Mouse (Mus musculus) forebrain, embryonic 16.5 days (tissue): ENCODE data around the gene Osbpl7. TPM values are rescaled to one million over a fixed set of nuclear protein-coding genes. Genes with fewer than 3 reads are reported as not detected.
A peak's percentile ranks its signal among the peaks of the same experiment; 100 is the strongest.

ENCODE experiments used
- ATAC-seq: fragments of 200-750 bp; cut with Nextera tagmentation; 2 replicates; pipeline ENCODE4 v1.8.0; 2017; ENCODE audit warnings: mild to moderate bottlenecking, moderate library complexity
- H3K27ac ChIP-seq: fragments of 300-500 bp; sonication (generic); 2 replicates; pipeline ENCODE4 v1.5.1; 2014; ENCODE audit warnings: low read length, control low read depth
- H3K27me3 ChIP-seq: fragments of 300-500 bp; sonication (generic); replicated peaks from 2 replicates; pipeline ENCODE4 v1.6.1; 2014; ENCODE audit warnings: low read length; ENCODE audit not compliant: control insufficient read depth, insufficient read depth
- H3K36me3 ChIP-seq: fragments of 300-500 bp; sonication (generic); 2 replicates; pipeline ENCODE4 v1.6.1; 2014; ENCODE audit not compliant: control insufficient read depth, insufficient read depth
- H3K4me1 ChIP-seq: fragments of 300-500 bp; sonication (generic); replicated peaks from 2 replicates; pipeline ENCODE4 v1.6.1; 2014; ENCODE audit warnings: low read length; ENCODE audit not compliant: control insufficient read depth, insufficient read depth
- H3K4me2 ChIP-seq: fragments of 300-500 bp; sonication (generic); 2 replicates; pipeline ENCODE4 v1.6.1; 2014; ENCODE audit warnings: mild to moderate bottlenecking, low read length, control low read depth
- H3K4me3 ChIP-seq: fragments of 300-500 bp; sonication (generic); replicated peaks from 2 replicates; pipeline ENCODE4 v1.5.1; 2014; ENCODE audit warnings: mild to moderate bottlenecking, low read length, control low read depth
- H3K9ac ChIP-seq: fragments of 300-500 bp; sonication (generic); replicated peaks from 2 replicates; pipeline ENCODE4 v1.6.1; 2014; ENCODE audit warnings: low read depth, low read length, control low read depth
- H3K9me3 ChIP-seq: fragments of 300-500 bp; sonication (generic); 2 replicates; pipeline ENCODE4 v1.6.1; 2016; ENCODE audit warnings: low read length; ENCODE audit not compliant: control insufficient read depth
- WGBS: fragments of 180-500 bp; shearing (Covaris S2); extraction: QIAGEN DNeasy Blood & Tissue Kit; methylation state at CpG from one replicate; pipeline ENCODE4 v1.1.7; 2014; 5-methylcytosine and 5-hydroxymethylcytosine counted together
- polyA plus RNA-seq: library from polyadenylated mRNA; unstranded; fragments of >200 nt; fragmentation: Nextera tagmentation; extraction: Ambion mirVana; gene quantifications from 2 replicates; pipeline ENCODE4 v1.2.1, GENCODE M21; 2015

Gene Osbpl7
- polyA plus RNA-seq, 1 experiment from 2014 or later: 13.1 TPM

GRCm38 (mm10) chr11:97021121-97021765 lies 29.2 kb upstream of the Osbpl7 start:
- ATAC-seq: no peak
- Histone ChIP-seq H3K4me2 (peak overlapping the region; percentile 74; the same call in 1 of the 2 replicates), H3K27me3 (peaks cover 72% of the 10 kb centered on the region), H3K9ac (no peak overlapping the region), H3K4me3 (peak overlapping the region; percentile 55), H3K9me3 (no peaks in the 10 kb centered on the region), H3K4me1 (peaks cover 23% of the 10 kb centered on the region), H3K36me3 (no peaks in the 10 kb centered on the region), H3K27ac (no peak overlapping the region)
- 2% methylated on average over 26 of the region's 27 CpGs for WGBS

DNA sequence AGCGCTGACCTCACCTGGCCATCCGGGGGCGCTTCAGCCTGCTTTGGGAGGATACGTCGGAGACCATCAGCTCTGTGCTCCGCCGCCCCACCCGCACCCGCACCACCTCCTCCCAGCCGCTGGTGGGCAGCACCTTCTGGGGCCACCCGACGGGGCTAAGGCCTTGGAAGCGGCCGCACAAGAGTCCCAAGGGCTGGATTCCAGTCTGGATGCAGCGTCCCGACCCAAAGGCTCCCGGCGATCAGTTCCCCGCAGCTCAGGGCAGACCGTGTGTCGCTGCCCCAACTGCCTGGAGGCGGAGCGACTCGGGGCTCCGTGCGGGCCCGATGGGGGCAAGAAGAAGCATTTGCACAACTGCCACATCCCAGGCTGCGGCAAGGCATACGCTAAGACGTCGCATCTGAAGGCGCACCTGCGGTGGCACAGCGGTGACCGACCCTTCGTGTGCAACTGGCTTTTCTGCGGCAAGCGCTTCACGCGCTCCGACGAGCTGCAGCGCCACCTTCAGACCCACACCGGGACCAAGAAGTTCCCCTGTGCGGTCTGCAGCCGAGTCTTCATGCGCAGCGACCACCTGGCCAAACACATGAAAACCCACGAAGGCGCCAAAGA lies 28.4 kb upstream of the Osbpl7 start:
- no peaks in the 10 kb centered on the region for H3K9me3 ChIP-seq
- peak overlapping the region; percentile 74 for H3K4me2 ChIP-seq
- peaks cover 23% of the 10 kb centered on the region for H3K4me1 ChIP-seq
- peaks cover 67% of the 10 kb centered on the region for H3K27me3 ChIP-seq
- no peaks in the 10 kb centered on the region for H3K36me3 ChIP-seq
- no peak overlapping the region for H3K27ac ChIP-seq
- peak overlapping the region; percentile 55 for H3K4me3 ChIP-seq
- H3K9ac ChIP-seq: peak overlapping the region; percentile 58
- peak; percentile 69 for ATAC-seq
- WGBS: under 1% methylated on average over 50 of the region's 50 CpGs

DNA sequence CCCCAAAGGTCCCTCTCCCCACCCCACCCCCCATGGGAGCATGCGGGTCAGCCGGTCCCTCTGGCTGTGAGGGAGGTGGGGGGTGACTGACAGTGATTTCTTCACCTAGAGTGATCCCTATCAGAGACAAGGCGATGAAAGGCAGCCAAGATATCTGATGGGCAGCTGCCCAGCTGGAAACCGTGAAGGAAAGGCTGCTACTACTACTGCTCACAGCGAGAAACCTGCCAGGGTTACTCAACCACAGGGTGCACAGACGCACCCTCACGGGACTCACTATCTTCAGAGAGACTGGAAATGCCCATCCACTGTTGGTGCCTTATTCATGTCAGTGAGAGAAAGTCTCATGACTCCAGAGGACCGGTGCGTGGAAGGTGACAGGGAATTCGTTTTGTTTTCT lies 25.5 kb upstream of the Osbpl7 start:
- 25% methylated on average over 10 of the region's 10 CpGs for WGBS
- Histone ChIP-seq H3K4me3 (no peak overlapping the region), H3K9ac (no peak overlapping the region), H3K4me2 (no peak overlapping the region), H3K36me3 (no peaks in the 10 kb centered on the region), H3K27me3 (peaks cover 43% of the 10 kb centered on the region), H3K4me1 (peaks cover 16% of the 10 kb centered on the region), H3K27ac (no peak overlapping the region), H3K9me3 (no peaks in the 10 kb centered on the region)
- ATAC-seq: no peak

DNA sequence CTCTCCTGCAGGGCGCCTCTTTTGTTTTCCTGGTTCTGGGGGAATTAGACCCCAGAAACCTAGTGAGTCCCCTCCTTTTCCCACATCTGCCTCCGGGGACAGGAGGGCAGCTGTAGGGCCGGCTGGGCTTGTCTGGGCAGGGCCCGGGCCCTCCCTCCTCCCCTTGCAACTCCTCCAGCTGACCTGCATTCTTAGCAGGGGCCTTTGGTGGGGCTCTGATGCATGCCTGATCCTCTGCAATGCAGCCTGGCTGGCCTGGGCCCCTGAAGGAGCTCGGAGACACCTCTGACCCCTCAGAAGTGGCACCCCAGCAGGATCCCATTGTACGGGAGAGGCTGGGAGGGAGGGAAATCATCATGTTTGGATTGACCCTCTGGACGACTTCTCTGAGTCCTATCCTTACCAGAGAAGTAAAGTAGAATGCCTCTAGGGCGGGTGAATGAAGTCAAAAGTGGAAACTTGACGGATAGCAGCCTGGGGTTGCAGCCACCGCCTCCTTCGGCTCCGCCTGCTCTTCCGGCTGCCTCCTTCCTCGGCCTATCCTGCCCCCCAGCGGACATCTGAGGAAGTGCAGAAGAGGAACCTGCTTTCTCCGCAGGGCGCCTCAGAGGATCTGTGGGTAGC lies 24.6 kb upstream of the Osbpl7 start:
- peak; percentile 37; the same call in 1 of the 2 replicates for ATAC-seq
- Histone ChIP-seq H3K27me3 (peaks cover 40% of the 10 kb centered on the region), H3K4me2 (peak overlapping the region; percentile 38), H3K9ac (peak overlapping the region; percentile 39), H3K4me3 (peak overlapping the region; percentile 20), H3K36me3 (no peaks in the 10 kb centered on the region), H3K27ac (no peak overlapping the region), H3K9me3 (no peaks in the 10 kb centered on the region), H3K4me1 (peaks cover 23% of the 10 kb centered on the region)
- WGBS: 3% methylated on average over 17 of the region's 17 CpGs

- peak; percentile 89 for ATAC-seq
- peak within 1 kb of the TSS; percentile 70 for H3K4me3 ChIP-seq
Measured at GRCm38 (mm10) chr11:97029686-97030417, 20.6 kb upstream of the Osbpl7 start, which contains the start of gene Scrn2. Gene Scrn2 (plus strand): TSS chr11:97029938.

DNA sequence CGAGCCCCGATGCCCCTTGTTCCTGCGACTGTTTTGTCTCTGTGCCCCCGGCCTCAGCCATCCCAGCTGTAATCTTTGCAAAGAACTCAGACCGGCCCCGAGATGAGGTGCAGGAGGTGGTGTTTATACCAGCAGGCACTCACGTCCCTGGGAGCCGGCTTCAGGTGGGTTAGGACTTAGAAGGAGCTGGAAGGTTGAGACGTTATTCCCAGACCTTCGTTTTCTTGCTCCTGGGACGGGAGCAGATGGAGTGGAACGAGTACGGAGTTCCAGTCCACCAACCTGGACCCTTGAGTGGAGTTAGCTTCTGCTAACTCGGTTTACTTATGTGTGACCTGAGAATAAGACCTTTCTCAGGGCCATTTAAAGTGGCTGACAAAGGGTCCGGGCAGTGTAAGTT lies 20.0 kb upstream of the Osbpl7 start:
- WGBS: 17% methylated on average over 15 of the region's 15 CpGs
- Histone ChIP-seq H3K9me3 (no peaks in the 10 kb centered on the region), H3K4me1 (peaks cover 12% of the 10 kb centered on the region), H3K4me2 (peak overlapping the region; percentile 65), H3K9ac (peak overlapping the region; percentile 74), H3K27ac (no peak overlapping the region), H3K27me3 (no peaks in the 10 kb centered on the region), H3K4me3 (peak overlapping the region; percentile 70), H3K36me3 (no peaks in the 10 kb centered on the region)
- ATAC-seq: no peak

More at GRCm38 (mm10) chr11:97029686-97030417, 20.6 kb upstream of the Osbpl7 start, which contains the start of gene Scrn2:
- Histone ChIP-seq H3K27ac (0 out of 2 replicates have a peak within 1 kb of the TSS, but pooled peaks have one; percentile 60), H3K4me2 (peak within 1 kb of the TSS; percentile 65), H3K27me3 (peaks cover 4% of the 10 kb centered on the region), H3K9me3 (no peaks in the 10 kb centered on the region), H3K4me1 (peaks cover 12% of the 10 kb centered on the region), H3K9ac (peak within 1 kb of the TSS; percentile 74), H3K36me3 (no peaks in the 10 kb centered on the region)
- under 1% methylated on average over 25 of the region's 25 CpGs for WGBS

DNA sequence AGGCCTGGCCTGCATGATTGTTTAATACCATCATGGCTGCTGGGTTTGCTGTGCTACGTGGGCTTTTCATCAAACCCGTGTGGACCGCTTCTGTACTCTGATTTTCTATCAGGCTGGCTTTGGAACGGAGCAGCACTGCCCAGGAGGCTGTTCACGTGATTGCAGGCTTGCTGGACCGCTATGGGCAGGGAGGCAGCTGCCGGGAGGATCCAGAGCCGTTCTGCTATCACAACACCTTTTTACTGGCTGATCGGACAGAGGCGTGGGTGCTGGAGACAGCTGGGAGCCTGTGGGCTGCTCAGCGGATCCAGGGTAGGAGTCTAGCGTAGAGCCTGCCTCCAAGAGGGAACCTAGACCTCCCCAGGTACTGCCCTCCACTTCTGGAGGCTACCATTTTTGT lies 18.5 kb upstream of the Osbpl7 start:
- H3K4me3 ChIP-seq: no peak overlapping the region
- no peaks in the 10 kb centered on the region for H3K9me3 ChIP-seq
- H3K4me2 ChIP-seq: no peak overlapping the region
- ATAC-seq: no peak
- 83% methylated on average over 12 of the region's 12 CpGs for WGBS
- H3K4me1 ChIP-seq: peaks cover 9% of the 10 kb centered on the region
- H3K36me3 ChIP-seq: no peaks in the 10 kb centered on the region
- no peak overlapping the region for H3K27ac ChIP-seq
- no peaks in the 10 kb centered on the region for H3K27me3 ChIP-seq
- H3K9ac ChIP-seq: no peak overlapping the region

DNA sequence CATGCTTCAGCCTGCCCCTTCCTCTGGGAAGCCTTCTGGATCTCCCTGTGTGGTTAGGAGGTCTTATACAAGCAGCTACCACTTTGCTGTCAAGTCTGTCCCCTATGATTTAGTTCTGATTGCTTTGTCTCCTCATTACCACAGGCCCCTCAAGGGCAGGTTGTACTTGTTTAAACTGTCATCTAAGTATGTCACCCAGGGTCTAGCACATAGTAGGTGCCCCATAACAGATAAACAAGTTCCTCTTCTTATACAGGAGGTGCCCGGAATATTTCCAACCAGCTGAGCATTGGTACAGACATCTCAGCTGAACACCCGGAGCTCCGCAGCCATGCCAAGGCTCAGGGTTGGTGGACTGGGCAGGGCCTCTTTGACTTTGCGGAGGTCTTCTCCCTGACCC lies 17.9 kb upstream of the Osbpl7 start:
- 93% methylated on average over 4 of the region's 4 CpGs for WGBS
- H3K4me3 ChIP-seq: no peak overlapping the region
- H3K27me3 ChIP-seq: no peaks in the 10 kb centered on the region
- H3K36me3 ChIP-seq: no peaks in the 10 kb centered on the region
- H3K27ac ChIP-seq: no peak overlapping the region
- no peaks in the 10 kb centered on the region for H3K9me3 ChIP-seq
- ATAC-seq: no peak
- peaks cover 9% of the 10 kb centered on the region for H3K4me1 ChIP-seq
- no peak overlapping the region for H3K4me2 ChIP-seq
- H3K9ac ChIP-seq: no peak overlapping the region

- H3K36me3 ChIP-seq: no peaks in the 10 kb centered on the region
- 90% methylated on average over 4 of the region's 4 CpGs for WGBS
- H3K27ac ChIP-seq: no peak overlapping the region
Measured at GRCm38 (mm10) chr11:97033781-97034180, 16.6 kb upstream of the Osbpl7 start.

More at GRCm38 (mm10) chr11:97033781-97034180, 16.6 kb upstream of the Osbpl7 start:
- no peak for ATAC-seq
- Histone ChIP-seq H3K4me1 (peaks cover 9% of the 10 kb centered on the region), H3K9ac (no peak overlapping the region), H3K4me3 (no peak overlapping the region), H3K4me2 (no peak overlapping the region), H3K27me3 (no peaks in the 10 kb centered on the region), H3K9me3 (no peaks in the 10 kb centered on the region)
